Mouse (Mus musculus): ENCODE data around the gene Cilp.

DNA sequence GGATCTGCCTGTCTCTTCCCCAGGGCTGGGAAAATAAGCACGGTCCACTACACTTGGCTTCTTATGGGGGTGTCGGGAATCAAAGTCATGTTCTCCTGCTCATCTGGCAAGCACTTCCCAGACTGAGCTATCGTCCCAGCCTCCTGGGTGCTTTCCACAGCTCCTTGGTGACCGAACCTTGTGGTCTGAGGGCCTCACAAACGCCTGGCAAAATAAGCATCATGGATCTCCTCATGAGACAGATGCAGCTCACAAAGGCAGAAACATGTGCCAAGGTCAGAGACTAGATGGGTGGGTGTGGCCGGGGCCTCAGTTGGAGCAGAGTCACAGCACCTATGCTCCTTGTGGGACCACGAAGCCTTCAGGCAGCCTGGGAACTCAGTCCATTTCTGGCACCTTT, 5.6 kb upstream of the Cilp start:
- TF ChIP-seq POLR2A (IDR thresholded peaks at IDR 0.05; ENCODE audit: borderline replicate concordance, low read depth, low read length) (no peak), CTCF (IDR thresholded peaks at IDR 0.05; ENCODE audit: low read depth, low read length) (no peak)

Measured in bone marrow macrophage, adult 2 months (primary cell).